Mouse (Mus musculus): ENCODE results near the gene Vamp2. TPM values are rescaled to one million over a fixed set of nuclear protein-coding genes. Genes with fewer than 3 reads are reported as not detected.

Gene Vamp2
- polyA plus RNA-seq (2012; rRNA removed): 97.7 and 139 TPM in 2 replicates

- DNase-seq (ENCODE audit: low read depth): no peak
Observed at GRCm38 (mm10) chr11:69088103-69088855, at the start of gene Vamp2. Vamp2 (plus strand) TSS chr11:69088490.

GRCm38 (mm10) chr11:69045531-69046394, 42.5 kb upstream of the Vamp2 start, which contains the start of gene Aurkb:
Aurkb (plus strand) TSS chr11:69045647.
- no peak for DNase-seq (ENCODE audit: low read depth)

GRCm38 (mm10) chr11:69046395-69046774, 41.9 kb upstream of the Vamp2 start:
- no peak for DNase-seq (ENCODE audit: low read depth)

GRCm38 (mm10) chr11:69047592-69047991, 40.7 kb upstream of the Vamp2 start:
- DNase-seq (ENCODE audit: low read depth): no peak

GRCm38 (mm10) chr11:69048151-69048550, 40.1 kb upstream of the Vamp2 start:
- no peak for DNase-seq (ENCODE audit: low read depth)

- DNase-seq (ENCODE audit: low read depth): no peak
Observed at GRCm38 (mm10) chr11:69050748-69051147, 37.5 kb upstream of the Vamp2 start.

GRCm38 (mm10) chr11:69051771-69052170, 36.5 kb upstream of the Vamp2 start:
- no peak for DNase-seq (ENCODE audit: low read depth)

GRCm38 (mm10) chr11:69052824-69053421, 35.4 kb upstream of the Vamp2 start:
- DNase-seq (ENCODE audit: low read depth): no peak

GRCm38 (mm10) chr11:69053848-69054247, 34.4 kb upstream of the Vamp2 start:
- DNase-seq (ENCODE audit: low read depth): no peak

- DNase-seq (ENCODE audit: low read depth): no peak
Observed at GRCm38 (mm10) chr11:69058265-69058664, 30.0 kb upstream of the Vamp2 start.

GRCm38 (mm10) chr11:69058729-69059356, 29.4 kb upstream of the Vamp2 start:
- DNase-seq (ENCODE audit: low read depth): no peak

GRCm38 (mm10) chr11:69059357-69059974, 28.8 kb upstream of the Vamp2 start, which contains the start of gene Borcs6:
Borcs6 (plus strand) TSS chr11:69059717.
- DNase-seq (ENCODE audit: low read depth): no peak

- DNase-seq (ENCODE audit: low read depth): no peak
Observed at GRCm38 (mm10) chr11:69059975-69060411, 28.3 kb upstream of the Vamp2 start.

GRCm38 (mm10) chr11:69060448-69061254, 27.6 kb upstream of the Vamp2 start:
- DNase-seq (ENCODE audit: low read depth): no peak

GRCm38 (mm10) chr11:69061255-69061912, 26.9 kb upstream of the Vamp2 start:
- DNase-seq (ENCODE audit: low read depth): no peak

- no peak for DNase-seq (ENCODE audit: low read depth)
Observed at GRCm38 (mm10) chr11:69062194-69062760, 26.0 kb upstream of the Vamp2 start.

- DNase-seq (ENCODE audit: low read depth): no peak
Observed at GRCm38 (mm10) chr11:69062761-69063224, 25.5 kb upstream of the Vamp2 start.

- DNase-seq (ENCODE audit: low read depth): no peak
Observed at GRCm38 (mm10) chr11:69063413-69064201, 24.7 kb upstream of the Vamp2 start.

All from gonadal fat pad, adult 2 months (tissue).